Comparison of ENCODE assay signal across 8 mouse cellular contexts in the genomic region with DNA sequence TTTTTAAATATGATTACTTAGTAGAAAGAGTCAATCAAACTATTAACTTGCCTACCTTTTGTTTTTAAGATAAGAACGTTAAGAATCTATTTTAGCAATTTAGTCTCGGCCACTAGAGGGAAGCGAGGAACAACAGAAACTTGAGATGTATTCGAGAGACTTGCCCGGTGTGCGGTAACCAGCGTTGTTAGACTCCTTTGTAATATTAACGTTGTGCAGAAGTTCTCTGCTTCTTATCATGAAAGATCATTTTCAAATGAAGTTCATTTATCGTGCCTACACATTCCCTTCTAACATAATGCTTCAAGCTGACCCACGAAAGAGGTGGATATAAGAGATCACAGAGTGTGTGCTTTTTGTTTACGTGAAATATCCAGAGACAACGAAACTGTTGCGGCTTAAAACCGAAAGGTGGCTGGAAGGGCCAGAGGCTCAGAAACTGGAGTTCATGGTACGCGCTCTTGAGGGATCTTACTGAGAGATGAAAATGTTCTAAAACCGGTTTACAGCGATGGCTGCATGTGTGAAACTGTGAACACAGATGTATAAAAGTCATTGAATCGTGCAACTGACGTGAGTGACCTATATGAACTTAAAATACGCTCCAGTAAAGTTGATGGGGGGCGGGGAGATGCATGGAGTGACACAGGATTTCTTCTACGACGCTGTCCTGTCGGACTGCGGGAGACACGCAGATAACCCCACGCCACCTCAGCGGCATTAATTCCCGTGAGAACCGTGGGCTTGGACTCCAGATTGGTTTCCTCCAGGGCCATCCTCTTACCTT. TPM values are rescaled to one million over a fixed set of nuclear protein-coding genes. Genes with fewer than 3 reads are reported as not detected.
A peak's percentile ranks its signal among the peaks of the same experiment; 100 is the strongest.
DNase-seq lines count a peak whose midpoint lies in the region; ATAC-seq and TF ChIP-seq lines count a peak whose summit lies in the region.

No protein-coding gene starts in this region.

- peak overlapping the region; percentile 53 for H3K9ac ChIP-seq in heart, adult 2 months (ENCODE audit: low read depth, low read length)

- intact Hi-C loops in heart, adult 2 months (cut with DNase I): loop anchor here (2.0 kb wide), 2 partner anchors 19 to 31 kb away; a partner anchor contains a TSS

- peak overlapping the region; percentile 26; the same call in 1 of the 2 replicates for H3K27ac ChIP-seq in heart, adult 2 months

- peak overlapping the region; percentile 36 for H3K4me3 ChIP-seq in heart, adult 2 months

- no peak for DNase-seq in heart, adult 2 months
- no peak for DNase-seq in heart, postnatal 4 days
- DNase-seq in brain, embryonic 14.5 days (ENCODE audit: low read depth): peak; percentile 75
- DNase-seq in kidney, postnatal 10 days: peak; percentile 54
- peak; percentile 52 for DNase-seq in thymus, postnatal 14 days
- DNase-seq in urinary bladder, postnatal 25 days (ENCODE audit: low spot score): no peak

- ATAC-seq in granulocyte monocyte progenitor cell, adult 5-6 weeks (replicated peaks; ENCODE audit: poor library complexity, severe bottlenecking): peak; percentile 59
- ATAC-seq in megakaryocyte, adult 5-6 weeks (ENCODE audit: poor library complexity, severe bottlenecking): peak; percentile 77

- no peaks in the 10 kb centered on the region for H3K79me2 ChIP-seq in heart, adult 2 months (replicated peaks; ENCODE audit: control insufficient read depth, insufficient read depth, low read length)

- H3K36me3 ChIP-seq in heart, adult 2 months (ENCODE audit: control insufficient read depth, insufficient read depth, low read length): no peaks in the 10 kb centered on the region

- TF ChIP-seq POLR2A in heart, adult 2 months (IDR thresholded peaks at IDR 0.05; ENCODE audit: insufficient read depth, low read depth, low read length): 0 out of 2 replicates have a peak, but pooled peaks have one; percentile 13
- no peak for TF ChIP-seq POLR2A in brain, embryonic 14.5 days (IDR thresholded peaks at IDR 0.05; ENCODE audit: borderline replicate concordance, extremely low read depth, insufficient read depth, insufficient read length, poor library complexity, severe bottlenecking)

- no peak for TF ChIP-seq EP300 in heart, adult 2 months (IDR thresholded peaks at IDR 0.05; ENCODE audit: insufficient read depth, low read depth, low read length)

- H3K27me3 ChIP-seq in heart, adult 2 months (ENCODE audit: control insufficient read depth, insufficient read depth, low read length): no peaks in the 10 kb centered on the region

- no peaks in the 10 kb centered on the region; the same call in 1 of the 2 replicates for H3K4me1 ChIP-seq in heart, adult 2 months (ENCODE audit: control insufficient read depth, insufficient read depth, low read length)

- WGBS in heart, adult 2 months: 19% methylated on average over 31 of the region's 31 CpGs

- TF ChIP-seq CTCF in heart, adult 2 months (IDR thresholded peaks at IDR 0.05): peak; percentile 80
- TF ChIP-seq CTCF in brain, embryonic 14.5 days (IDR thresholded peaks at IDR 0.05; ENCODE audit: borderline replicate concordance, extremely low read depth, insufficient read depth, insufficient read length): peak; percentile 47; the same call in 1 of the 2 replicates

RNA-seq across cellular contexts. Expression of a gene that starts 18.5 kb away (rescaled TPM):
- under 1 TPM in 1 of 2 experiments, not detected in 1; 0.70 TPM for total RNA-seq in heart, adult 2 months (2021)
- 0.12 and 0.41 TPM in 2 replicates for polyA plus RNA-seq in heart, adult 2 months (2012; rRNA removed)
- total RNA-seq in heart, postnatal 4 days (2021): under 1 TPM; 0.45 to 0.95 TPM
- polyA plus RNA-seq in brain, embryonic 14.5 days (2012; rRNA removed): 1.2 and 1.7 TPM in 2 replicates
- not detected in 2 replicates for total RNA-seq in granulocyte monocyte progenitor cell, adult 5-6 weeks (2014; fragmentation: Nextera tagmentation)
- not detected in 2 replicates for total RNA-seq in granulocyte monocyte progenitor cell, adult 5-6 weeks (2017)
- not detected in 2 replicates for total RNA-seq in megakaryocyte, adult 5-6 weeks (2015)
- not detected in 2 replicates for total RNA-seq in megakaryocyte, adult 5-6 weeks (2017)

RNA-seq across cellular contexts. Expression of a gene that starts 30.7 kb away (rescaled TPM):
- 1,000 to 10,000 TPM; 1,555 to 1,819 TPM for total RNA-seq in heart, adult 2 months (2021)
- polyA plus RNA-seq in heart, adult 2 months (2012; rRNA removed): 526 and 770 TPM in 2 replicates
- total RNA-seq in heart, postnatal 4 days (2021): 1,000 to 10,000 TPM; 1,091 to 1,121 TPM
- 349 and 402 TPM in 2 replicates for polyA plus RNA-seq in brain, embryonic 14.5 days (2012; rRNA removed)
- 243 and 263 TPM in 2 replicates for total RNA-seq in granulocyte monocyte progenitor cell, adult 5-6 weeks (2014; fragmentation: Nextera tagmentation)
- 76.8 and 110 TPM in 2 replicates for total RNA-seq in granulocyte monocyte progenitor cell, adult 5-6 weeks (2017)
- total RNA-seq in megakaryocyte, adult 5-6 weeks (2015): 118 and 150 TPM in 2 replicates
- total RNA-seq in megakaryocyte, adult 5-6 weeks (2017): 46.2 and 78.2 TPM in 2 replicates

RNA-seq across cellular contexts. Expression of a gene that starts 36.9 kb away (rescaled TPM):
- 10 to 100 TPM; 45.9 to 55.0 TPM for total RNA-seq in heart, adult 2 months (2021)
- 4.9 and 10.8 TPM in 2 replicates for polyA plus RNA-seq in heart, adult 2 months (2012; rRNA removed)
- 10 to 100 TPM; 62.3 to 65.8 TPM for total RNA-seq in heart, postnatal 4 days (2021)
- polyA plus RNA-seq in brain, embryonic 14.5 days (2012; rRNA removed): 25.0 and 31.7 TPM in 2 replicates
- 74.4 and 89.1 TPM in 2 replicates for total RNA-seq in granulocyte monocyte progenitor cell, adult 5-6 weeks (2014; fragmentation: Nextera tagmentation)
- 114 and 126 TPM in 2 replicates for total RNA-seq in granulocyte monocyte progenitor cell, adult 5-6 weeks (2017)
- total RNA-seq in megakaryocyte, adult 5-6 weeks (2015): 49.5 and 61.9 TPM in 2 replicates
- 50.3 and 66.1 TPM in 2 replicates for total RNA-seq in megakaryocyte, adult 5-6 weeks (2017)

RNA-seq across cellular contexts. Expression of a gene that starts 37.6 kb away (rescaled TPM):
- 10 to 100 TPM; 55.7 to 56.9 TPM for total RNA-seq in heart, adult 2 months (2021)
- polyA plus RNA-seq in heart, adult 2 months (2012; rRNA removed): 25.6 and 38.1 TPM in 2 replicates
- 10 to 100 TPM; 89.9 to 99.9 TPM for total RNA-seq in heart, postnatal 4 days (2021)
- 60.0 and 62.9 TPM in 2 replicates for polyA plus RNA-seq in brain, embryonic 14.5 days (2012; rRNA removed)
- total RNA-seq in granulocyte monocyte progenitor cell, adult 5-6 weeks (2014; fragmentation: Nextera tagmentation): 56.9 and 64.6 TPM in 2 replicates
- 103 and 116 TPM in 2 replicates for total RNA-seq in granulocyte monocyte progenitor cell, adult 5-6 weeks (2017)
- 37.0 and 39.6 TPM in 2 replicates for total RNA-seq in megakaryocyte, adult 5-6 weeks (2015)
- total RNA-seq in megakaryocyte, adult 5-6 weeks (2017): 98.4 and 102 TPM in 2 replicates

Comparison
In these comparisons a context has a peak if more than half of its experiments do, and no peak if none do; other contexts are left out.
1. DNase-seq: peak in brain, embryonic 14.5 days (single experiment), kidney, postnatal 10 days (single experiment) and thymus, postnatal 14 days (single experiment); none in heart, adult 2 months (0 of 2), heart, postnatal 4 days (single experiment) and urinary bladder, postnatal 25 days (single experiment).
2. RNA of a gene that starts 30.7 kb away (total RNA-seq): 1,555 to 1,819 TPM in heart, adult 2 months and 1,091 to 1,121 TPM in heart, postnatal 4 days; 76.8 to 263 TPM in granulocyte monocyte progenitor cell, adult 5-6 weeks and 46.2 to 150 TPM in megakaryocyte, adult 5-6 weeks; every median in the first group is over 4 times any median in the second.